Mouse (Mus musculus) testis, adult 2 months (tissue): Measurements from ENCODE around the gene Kcnj11. TPM values are rescaled to one million over a fixed set of nuclear protein-coding genes. Genes with fewer than 3 reads are reported as not detected.

Experiments used
- H3K27ac ChIP-seq: fragments of 200-500 bp; 2 replicates; pipeline ENCODE4 v1.5.1; 2012; ENCODE audit warnings: low read depth, low read length; ENCODE audit not compliant: control insufficient read depth, insufficient read depth
- H3K27me3 ChIP-seq: fragments of 200-500 bp; 2 replicates; pipeline ENCODE4 v1.6.1; 2012; ENCODE audit warnings: mild to moderate bottlenecking, low read length, moderate library complexity; ENCODE audit not compliant: control insufficient read depth, insufficient read depth
- H3K36me3 ChIP-seq: fragments of 200-500 bp; 2 replicates; pipeline ENCODE4 v1.6.1; 2012; ENCODE audit warnings: mild to moderate bottlenecking, low read length; ENCODE audit not compliant: control insufficient read depth, insufficient read depth
- H3K4me1 ChIP-seq: fragments of 200-500 bp; 2 replicates; pipeline ENCODE4 v1.6.1; 2012; ENCODE audit warnings: low read length; ENCODE audit not compliant: control insufficient read depth, insufficient read depth
- H3K4me3 ChIP-seq: fragments of 200-500 bp; 2 replicates; pipeline ENCODE4 v1.5.1; 2012; ENCODE audit warnings: low read depth, mild to moderate bottlenecking, low read length, moderate library complexity, mixed read lengths; ENCODE audit not compliant: control insufficient read depth
- CTCF ChIP-seq: fragments of 200-500 bp; IDR thresholded peaks from 2 replicates; pipeline ENCODE4 v1.5.1; 2012; ENCODE audit warnings: low read depth, mild to moderate bottlenecking, inconsistent platforms, low read length, moderate library complexity; ENCODE audit not compliant: control insufficient read depth, insufficient read depth, insufficient replicate concordance
- POLR2A ChIP-seq: fragments of 200-500 bp; IDR thresholded peaks from 2 replicates; pipeline ENCODE4 v1.6.1; 2012; ENCODE audit warnings: low read depth, mild to moderate bottlenecking, inconsistent platforms, low read length, moderate library complexity; ENCODE audit not compliant: control insufficient read depth
- polyA plus RNA-seq: library from polyadenylated mRNA; depleted of rRNA; stranded (reverse); fragments of >200 nt; gene quantifications from 2 replicates; pipeline ENCODE4 v1.2.3, GENCODE M21; 2012

Kcnj11 gene
- polyA plus RNA-seq, 1 experiment, result 1.3 TPM

- TF ChIP-seq POLR2A, result no peak
- no peak for TF ChIP-seq CTCF
- no peaks in the 10 kb centered on the region; the same call in none of the 2 replicates for H3K36me3 ChIP-seq
- no peaks in the 10 kb centered on the region for H3K27me3 ChIP-seq
- no peak overlapping the region for H3K4me3 ChIP-seq
- no peak overlapping the region for H3K27ac ChIP-seq
- no peaks in the 10 kb centered on the region for H3K4me1 ChIP-seq
These were observed 31.7 kb downstream of the Kcnj11 start for GRCm38 (mm10) chr7:46068831-46069230.

GRCm38 (mm10) chr7:46063296-46063695, 37.3 kb downstream of the Kcnj11 start:
- no peak for TF ChIP-seq POLR2A
- no peak for TF ChIP-seq CTCF
- H3K27ac ChIP-seq, result no peak overlapping the region
- H3K27me3 ChIP-seq, result no peaks in the 10 kb centered on the region
- peaks cover 3% of the 10 kb centered on the region; the same call in 1 of the 2 replicates for H3K36me3 ChIP-seq
- H3K4me1 ChIP-seq, result no peaks in the 10 kb centered on the region
- H3K4me3 ChIP-seq, result no peak overlapping the region

GRCm38 (mm10) chr7:46061614-46062013, 39.0 kb downstream of the Kcnj11 start:
- Histone ChIP-seq H3K4me3 (no peak overlapping the region), H3K27ac (no peak overlapping the region), H3K36me3 (peaks cover 3% of the 10 kb centered on the region; the same call in 1 of the 2 replicates), H3K27me3 (no peaks in the 10 kb centered on the region), H3K4me1 (no peaks in the 10 kb centered on the region)
- TF ChIP-seq CTCF (no peak), POLR2A (no peak)

- Histone ChIP-seq H3K27me3 (no peaks in the 10 kb centered on the region), H3K4me3 (no peak overlapping the region), H3K27ac (no peak overlapping the region), H3K36me3 (peaks cover 3% of the 10 kb centered on the region; the same call in 1 of the 2 replicates), H3K4me1 (no peaks in the 10 kb centered on the region)
- TF ChIP-seq CTCF (no peak), POLR2A (no peak)
These were observed 39.9 kb downstream of the Kcnj11 start for GRCm38 (mm10) chr7:46060688-46061087.

- no peak overlapping the region for H3K27ac ChIP-seq
- no peak overlapping the region for H3K4me3 ChIP-seq
- peaks cover 5% of the 10 kb centered on the region for H3K36me3 ChIP-seq
- TF ChIP-seq CTCF (no peak), POLR2A (no peak)
- H3K27me3 ChIP-seq, result no peaks in the 10 kb centered on the region
- no peaks in the 10 kb centered on the region for H3K4me1 ChIP-seq
These were observed 41.7 kb downstream of the Kcnj11 start for GRCm38 (mm10) chr7:46058882-46059281.

GRCm38 (mm10) chr7:46053566-46053965, 47.0 kb downstream of the Kcnj11 start:
- Histone ChIP-seq H3K27me3 (no peaks in the 10 kb centered on the region), H3K4me3 (no peak overlapping the region), H3K36me3 (peaks cover 2% of the 10 kb centered on the region; the same call in 1 of the 2 replicates), H3K27ac (no peak overlapping the region), H3K4me1 (no peaks in the 10 kb centered on the region)
- TF ChIP-seq POLR2A (no peak), CTCF (no peak)

GRCm38 (mm10) chr7:46052161-46052821, 48.3 kb downstream of the Kcnj11 start:
- H3K27me3 ChIP-seq, result no peaks in the 10 kb centered on the region
- no peak for TF ChIP-seq CTCF
- TF ChIP-seq POLR2A, result no peak
- H3K36me3 ChIP-seq, result peaks cover 2% of the 10 kb centered on the region
- H3K4me3 ChIP-seq, result no peak overlapping the region
- H3K27ac ChIP-seq, result no peak overlapping the region
- H3K4me1 ChIP-seq, result no peaks in the 10 kb centered on the region

GRCm38 (mm10) chr7:46049981-46050380, 50.6 kb downstream of the Kcnj11 start:
- Histone ChIP-seq H3K4me3 (no peak overlapping the region), H3K36me3 (peaks cover 2% of the 10 kb centered on the region), H3K27me3 (no peaks in the 10 kb centered on the region), H3K27ac (no peak overlapping the region), H3K4me1 (no peaks in the 10 kb centered on the region)
- no peak for TF ChIP-seq POLR2A
- TF ChIP-seq CTCF, result no peak
